Mouse (Mus musculus) embryo, embryonic 11.5 days (tissue): ENCODE data around the gene Slamf8.

Experiments used
- DNase-seq: peaks from one replicate; pipeline ENCODE4 v3.0.0-alpha.2; 2012; ENCODE audit warnings: low read depth, low spot score

Slamf8 gene

GRCm38 (mm10) chr1:172590385-172590784, at the start of gene Slamf8:
Gene Slamf8, minus strand, starts transcription at chr1:172590568.
- DNase-seq: no peak

GRCm38 (mm10) chr1:172638781-172639180, 48.4 kb upstream of the Slamf8 start:
- no peak for DNase-seq

GRCm38 (mm10) chr1:172637801-172638200, 47.4 kb upstream of the Slamf8 start:
- no peak for DNase-seq

GRCm38 (mm10) chr1:172636266-172636665, 45.9 kb upstream of the Slamf8 start:
- no peak for DNase-seq

GRCm38 (mm10) chr1:172635258-172635657, 44.9 kb upstream of the Slamf8 start:
- no peak for DNase-seq

GRCm38 (mm10) chr1:172634136-172634535, 43.8 kb upstream of the Slamf8 start:
- no peak for DNase-seq

- DNase-seq: peak; percentile 96
These were observed 42.3 kb upstream of the Slamf8 start, which contains the start of gene Dusp23 for GRCm38 (mm10) chr1:172632451-172633326. Gene Dusp23, minus strand, starts transcription at chr1:172632962.

GRCm38 (mm10) chr1:172631721-172632120, 41.4 kb upstream of the Slamf8 start:
- DNase-seq: no peak

- DNase-seq: no peak
These were observed 39.5 kb upstream of the Slamf8 start for GRCm38 (mm10) chr1:172629831-172630230.

- DNase-seq: no peak
These were observed 35.9 kb upstream of the Slamf8 start for GRCm38 (mm10) chr1:172626306-172626705.

GRCm38 (mm10) chr1:172624081-172624480, 33.7 kb upstream of the Slamf8 start:
- DNase-seq: no peak

- DNase-seq: no peak
These were observed 33.2 kb upstream of the Slamf8 start for GRCm38 (mm10) chr1:172623599-172623998.

- DNase-seq: no peak
These were observed 28.9 kb upstream of the Slamf8 start for GRCm38 (mm10) chr1:172619235-172619634.

GRCm38 (mm10) chr1:172618141-172618540, 27.8 kb upstream of the Slamf8 start:
- no peak for DNase-seq

GRCm38 (mm10) chr1:172617365-172618076, 27.2 kb upstream of the Slamf8 start:
- no peak for DNase-seq

GRCm38 (mm10) chr1:172616537-172617300, 26.4 kb upstream of the Slamf8 start:
- DNase-seq: no peak

- no peak for DNase-seq
These were observed 25.0 kb upstream of the Slamf8 start for GRCm38 (mm10) chr1:172615412-172615811.

GRCm38 (mm10) chr1:172614654-172615053, 24.3 kb upstream of the Slamf8 start:
- DNase-seq: no peak

GRCm38 (mm10) chr1:172612745-172613144, 22.4 kb upstream of the Slamf8 start:
- DNase-seq: no peak

GRCm38 (mm10) chr1:172611304-172611703, 20.9 kb upstream of the Slamf8 start:
- DNase-seq: no peak

GRCm38 (mm10) chr1:172602326-172602725, 12.0 kb upstream of the Slamf8 start, which contains the start of gene Fcrl6:
Gene Fcrl6, minus strand, starts transcription at chr1:172602551.
- no peak for DNase-seq

- DNase-seq: no peak
These were observed 4.1 kb upstream of the Slamf8 start for GRCm38 (mm10) chr1:172594495-172594894.
